Mouse (Mus musculus): Measurements from ENCODE around the gene Mknk2. TPM values are rescaled to one million over a fixed set of nuclear protein-coding genes. Genes with fewer than 3 reads are reported as not detected.
A peak's percentile ranks its signal among the peaks of the same experiment; 100 is the strongest.

Mknk2 gene
- polyA plus RNA-seq, 1 experiment from 2014 or later, result 75.4 TPM

DNA sequence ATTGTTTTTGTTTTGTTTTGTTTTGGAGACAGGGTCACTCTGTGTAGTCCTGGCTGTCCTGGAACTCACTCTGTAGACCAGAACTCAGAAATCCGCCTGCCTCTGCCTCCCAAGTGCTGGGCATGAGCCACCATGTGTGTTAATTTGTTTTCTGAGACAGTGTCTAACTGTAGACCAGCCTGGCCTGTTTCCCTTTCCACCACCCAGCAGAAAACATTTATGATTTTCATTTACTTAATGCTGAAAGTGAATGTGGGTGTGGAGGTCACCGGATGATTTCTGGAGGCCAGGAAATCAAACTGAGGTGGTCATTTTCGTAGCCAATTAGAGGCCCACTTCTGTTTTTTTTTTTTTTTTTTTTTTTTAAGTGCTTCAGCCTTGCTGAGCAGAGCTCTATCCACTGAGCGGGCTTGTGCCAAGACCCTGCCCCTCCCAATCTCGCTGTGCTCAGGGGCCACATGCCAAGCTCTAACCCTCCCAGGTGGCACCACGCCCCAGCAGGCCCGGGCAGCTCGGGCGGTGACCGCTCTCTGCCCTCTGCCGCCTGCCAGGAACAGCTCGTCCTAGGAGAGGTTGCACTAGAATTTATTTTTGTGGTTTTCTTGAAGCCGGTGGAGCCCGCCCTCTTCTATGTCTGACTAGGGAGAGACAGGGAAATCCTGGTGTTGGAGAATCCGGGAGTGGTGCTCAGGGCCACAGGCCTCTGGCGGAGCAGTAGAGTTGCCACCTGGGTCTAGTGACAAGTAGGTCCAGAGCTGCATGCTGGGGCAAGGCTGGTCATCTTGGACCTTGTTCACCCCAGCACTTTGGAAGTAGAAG is 13.5 kb downstream of the Mknk2 start:
- ATAC-seq (ENCODE audit: low FRiP score), result peak; percentile 37; the same call in 1 of the 2 replicates
- WGBS, result 46% methylated on average over 16 of the region's 16 CpGs
- Histone ChIP-seq H3K36me3 (replicated peaks) (peaks cover 40% of the 10 kb centered on the region), H3K9me3 (no peaks in the 10 kb centered on the region), H3K9ac (no peak overlapping the region), H3K4me3 (replicated peaks) (no peak overlapping the region), H3K4me2 (no peak overlapping the region), H3K27me3 (no peaks in the 10 kb centered on the region), H3K4me1 (peaks cover 18% of the 10 kb centered on the region), H3K27ac (peak overlapping the region; percentile 32)

DNA sequence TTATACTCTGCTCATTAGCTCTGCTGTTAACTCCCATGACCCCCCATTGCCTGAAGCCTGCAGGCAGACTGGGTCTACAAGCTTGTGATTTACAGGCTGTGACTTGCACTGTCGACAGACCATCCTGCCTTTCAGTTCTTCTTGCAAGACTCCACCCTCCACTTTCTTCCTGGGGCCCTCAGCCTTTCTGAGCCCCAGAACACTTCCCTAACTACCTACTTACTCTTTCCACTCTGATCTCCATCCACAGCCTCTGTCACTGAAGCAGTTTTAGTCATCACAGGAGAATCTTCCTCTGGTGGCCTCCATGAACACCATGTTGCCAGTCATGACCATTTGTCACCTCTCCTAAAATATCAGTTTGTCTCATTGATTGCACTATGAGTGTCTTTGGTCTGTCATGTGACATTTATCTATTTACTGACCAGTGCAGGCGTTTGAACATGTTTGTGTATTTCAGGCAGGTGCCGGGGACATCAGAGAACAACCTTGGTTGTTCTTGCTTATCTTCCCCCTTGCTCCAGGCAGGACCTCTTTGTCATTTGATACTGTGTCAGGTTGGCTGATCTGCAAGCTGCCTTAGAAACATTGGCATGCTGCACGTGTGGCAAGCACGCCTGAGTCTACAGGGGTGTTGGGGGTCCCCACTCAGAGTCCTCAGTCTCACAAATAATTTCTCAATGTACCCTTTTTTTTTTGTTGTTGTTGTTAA is 14.3 kb downstream of the Mknk2 start:
- 66% methylated on average over 5 of the region's 5 CpGs for WGBS
- Histone ChIP-seq H3K9ac (no peak overlapping the region), H3K4me2 (no peak overlapping the region), H3K4me1 (peaks cover 23% of the 10 kb centered on the region), H3K9me3 (no peaks in the 10 kb centered on the region), H3K36me3 (replicated peaks) (peaks cover 32% of the 10 kb centered on the region), H3K27me3 (no peaks in the 10 kb centered on the region), H3K4me3 (replicated peaks) (no peak overlapping the region), H3K27ac (no peak overlapping the region)
- ATAC-seq (ENCODE audit: low FRiP score), result no peak

DNA sequence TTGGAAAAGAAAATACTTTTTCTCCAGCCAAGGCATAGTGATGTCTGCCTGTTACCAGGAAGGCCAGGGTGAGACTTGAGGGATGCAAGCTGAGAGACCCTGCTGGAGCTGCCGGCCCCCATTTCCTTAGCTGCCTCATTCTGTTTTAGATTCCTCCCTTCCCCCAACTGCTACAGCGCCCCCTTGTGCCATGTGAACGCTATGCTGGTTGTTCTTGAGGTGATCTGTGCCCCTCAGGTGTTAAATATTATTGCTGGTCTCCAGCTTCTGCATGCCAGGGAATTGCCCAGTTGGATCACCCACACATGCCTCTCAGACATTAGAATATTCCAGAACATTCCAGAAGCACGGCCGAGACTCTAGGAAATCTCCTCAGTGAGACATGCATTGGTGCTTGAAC is 16.8 kb downstream of the Mknk2 start:
- ATAC-seq (ENCODE audit: low FRiP score), result no peak
- no peaks in the 10 kb centered on the region for H3K9me3 ChIP-seq
- 36% methylated on average over 5 of the region's 5 CpGs for WGBS
- no peak overlapping the region for H3K9ac ChIP-seq
- no peaks in the 10 kb centered on the region for H3K27me3 ChIP-seq
- peaks cover 36% of the 10 kb centered on the region for H3K4me1 ChIP-seq
- H3K4me2 ChIP-seq, result no peak overlapping the region
- no peak overlapping the region for H3K27ac ChIP-seq
- H3K4me3 ChIP-seq (replicated peaks), result no peak overlapping the region
- H3K36me3 ChIP-seq (replicated peaks), result peaks cover 8% of the 10 kb centered on the region

GRCm38 (mm10) chr10:80659213-80659612 is 18.7 kb downstream of the Mknk2 start:
- no peak for ATAC-seq (ENCODE audit: low FRiP score)

GRCm38 (mm10) chr10:80658841-80659202 is 19.1 kb downstream of the Mknk2 start:
- Histone ChIP-seq H3K4me2 (no peak overlapping the region), H3K4me3 (replicated peaks) (no peak overlapping the region), H3K27me3 (no peaks in the 10 kb centered on the region), H3K9me3 (no peaks in the 10 kb centered on the region), H3K36me3 (replicated peaks) (no peaks in the 10 kb centered on the region), H3K9ac (no peak overlapping the region), H3K27ac (no peak overlapping the region), H3K4me1 (peaks cover 43% of the 10 kb centered on the region)
- 66% methylated on average over 4 of the region's 4 CpGs for WGBS
- ATAC-seq (ENCODE audit: low FRiP score), result no peak

More at GRCm38 (mm10) chr10:80659213-80659612, 18.7 kb downstream of the Mknk2 start:
- H3K4me3 ChIP-seq (replicated peaks), result 0 out of 2 replicates have a peak overlapping the region, but pooled peaks have one; percentile 12
- H3K9ac ChIP-seq, result no peak overlapping the region
- H3K27ac ChIP-seq, result no peak overlapping the region
- H3K9me3 ChIP-seq, result no peaks in the 10 kb centered on the region
- peak overlapping the region; percentile 38 for H3K4me2 ChIP-seq
- peaks cover 42% of the 10 kb centered on the region for H3K4me1 ChIP-seq
- WGBS, result 13% methylated on average over 10 of the region's 10 CpGs
- H3K36me3 ChIP-seq (replicated peaks), result no peaks in the 10 kb centered on the region
- H3K27me3 ChIP-seq, result no peaks in the 10 kb centered on the region

DNA sequence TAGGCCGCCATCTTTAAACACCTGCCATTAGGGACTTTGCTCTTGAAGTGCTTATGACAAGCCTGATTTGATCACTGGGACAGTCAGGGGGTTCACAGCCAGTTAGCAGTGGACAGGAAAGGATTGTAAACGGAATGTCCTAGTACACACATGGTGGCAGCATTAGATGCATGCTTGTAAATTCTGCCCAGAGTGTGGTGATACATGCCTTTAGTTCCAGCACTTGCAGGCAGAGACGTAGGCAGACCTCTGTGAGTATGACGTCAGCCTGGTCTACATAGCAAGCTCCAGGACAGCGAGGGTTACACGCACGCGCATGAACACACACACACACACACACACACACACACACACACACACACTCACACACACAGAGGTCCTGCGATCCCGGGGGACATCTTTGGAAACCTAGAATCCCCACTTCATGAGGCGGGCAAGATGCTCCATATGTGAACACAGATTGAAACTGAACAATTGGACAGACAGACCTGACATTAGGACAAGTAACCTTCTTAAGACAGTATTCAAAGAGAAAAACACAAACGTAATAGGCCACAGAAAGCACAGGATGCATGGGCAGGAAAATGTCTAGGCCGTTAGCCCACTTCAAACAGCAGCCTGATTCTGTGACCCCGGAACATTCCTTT is 19.6 kb downstream of the Mknk2 start:
- Histone ChIP-seq H3K4me3 (replicated peaks) (no peak overlapping the region), H3K4me2 (no peak overlapping the region), H3K4me1 (peaks cover 40% of the 10 kb centered on the region), H3K9ac (no peak overlapping the region), H3K27me3 (no peaks in the 10 kb centered on the region), H3K36me3 (replicated peaks) (no peaks in the 10 kb centered on the region; the same call in 1 of the 2 replicates), H3K27ac (0 out of 2 replicates have a peak overlapping the region, but pooled peaks have one; percentile 25), H3K9me3 (no peaks in the 10 kb centered on the region)
- ATAC-seq (ENCODE audit: low FRiP score), result no peak
- WGBS, result 84% methylated on average over 14 of the region's 14 CpGs

GRCm38 (mm10) chr10:80656863-80657623 is 20.9 kb downstream of the Mknk2 start, which contains the start of gene Btbd2:
Gene Btbd2, minus strand, starts transcription at chr10:80657071.
- Histone ChIP-seq H3K4me3 (replicated peaks) (peak within 1 kb of the TSS; percentile 95), H3K9ac (peak within 1 kb of the TSS; percentile 93), H3K9me3 (no peaks in the 10 kb centered on the region), H3K36me3 (replicated peaks) (peaks cover 4% of the 10 kb centered on the region; the same call in 1 of the 2 replicates), H3K4me2 (peak within 1 kb of the TSS; percentile 98), H3K27ac (peak within 1 kb of the TSS; percentile 92), H3K4me1 (peaks cover 37% of the 10 kb centered on the region), H3K27me3 (no peaks in the 10 kb centered on the region)
- WGBS, result 20% methylated on average over 15 of the region's 15 CpGs
- ATAC-seq (ENCODE audit: low FRiP score), result no peak; the same call in 1 of the 2 replicates

- peaks cover 37% of the 10 kb centered on the region for H3K4me1 ChIP-seq
- peak; percentile 89 for ATAC-seq (ENCODE audit: low FRiP score)
- H3K9ac ChIP-seq, result peak overlapping the region; percentile 93
- H3K4me3 ChIP-seq (replicated peaks), result peak overlapping the region; percentile 95
- H3K27me3 ChIP-seq, result no peaks in the 10 kb centered on the region
- under 1% methylated on average over 65 of the region's 72 CpGs for WGBS
- no peaks in the 10 kb centered on the region for H3K9me3 ChIP-seq
- peak overlapping the region; percentile 92 for H3K27ac ChIP-seq
- peaks cover 8% of the 10 kb centered on the region; the same call in 1 of the 2 replicates for H3K36me3 ChIP-seq (replicated peaks)
- peak overlapping the region; percentile 98 for H3K4me2 ChIP-seq
Measured at GRCm38 (mm10) chr10:80656130-80656862, 21.6 kb downstream of the Mknk2 start.

- H3K4me3 ChIP-seq (replicated peaks), result peak overlapping the region; percentile 95
- H3K36me3 ChIP-seq (replicated peaks), result peaks cover 10% of the 10 kb centered on the region; the same call in 1 of the 2 replicates
- H3K9me3 ChIP-seq, result no peaks in the 10 kb centered on the region
- peaks cover 37% of the 10 kb centered on the region for H3K4me1 ChIP-seq
- peak overlapping the region; percentile 89 for H3K27ac ChIP-seq
- 4% methylated on average over 12 of the region's 12 CpGs for WGBS
- H3K4me2 ChIP-seq, result peak overlapping the region; percentile 98
- no peaks in the 10 kb centered on the region for H3K27me3 ChIP-seq
- peak; percentile 60 for ATAC-seq (ENCODE audit: low FRiP score)
- peak overlapping the region; percentile 93 for H3K9ac ChIP-seq
Measured at GRCm38 (mm10) chr10:80655406-80656129, 22.3 kb downstream of the Mknk2 start.

DNA sequence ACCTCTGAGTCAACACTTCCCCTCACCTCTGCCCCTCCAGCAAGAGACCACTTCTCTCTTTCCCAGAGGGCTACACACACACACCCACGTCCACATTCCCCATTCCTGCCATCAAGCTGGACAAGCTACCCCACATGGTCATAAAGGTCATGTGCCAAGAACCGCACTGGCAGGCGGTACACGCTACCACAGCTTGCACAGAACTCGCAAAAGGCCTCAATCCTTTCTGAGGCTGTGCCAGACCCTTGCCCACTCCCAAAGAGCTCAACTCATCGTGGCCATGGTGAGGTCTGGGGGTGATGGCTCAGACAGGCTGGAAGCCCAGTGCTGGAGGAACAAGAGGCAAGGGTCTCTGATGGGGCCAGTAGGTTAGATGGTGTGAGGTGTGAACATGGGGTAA is 23.0 kb downstream of the Mknk2 start:
- Histone ChIP-seq H3K4me2 (peak overlapping the region; percentile 98), H3K9ac (no peak overlapping the region), H3K4me3 (replicated peaks) (peak overlapping the region; percentile 95), H3K27me3 (no peaks in the 10 kb centered on the region), H3K9me3 (no peaks in the 10 kb centered on the region), H3K4me1 (peaks cover 37% of the 10 kb centered on the region), H3K36me3 (replicated peaks) (peaks cover 14% of the 10 kb centered on the region; the same call in 1 of the 2 replicates), H3K27ac (no peak overlapping the region)
- no peak for ATAC-seq (ENCODE audit: low FRiP score)
- WGBS, result 90% methylated on average over 6 of the region's 6 CpGs
